Mouse (Mus musculus) myocyte (in vitro differentiated cells): Measurements from ENCODE around the gene Zfp575. TPM values are rescaled to one million over a fixed set of nuclear protein-coding genes. Genes with fewer than 3 reads are reported as not detected.

Experiments used
- H3K27me3 ChIP-seq: one replicate; pipeline ENCODE4 v1.6.1; 2011; ENCODE audit not compliant: control insufficient read depth, insufficient read depth, insufficient read length
- H3K36me3 ChIP-seq: one replicate; pipeline ENCODE4 v1.6.1; 2011; ENCODE audit not compliant: control insufficient read depth, insufficient read depth
- H3K4me2 ChIP-seq: one replicate; pipeline ENCODE4 v1.6.1; 2011; ENCODE audit warnings: low read depth, control low read depth
- H3K4me3 ChIP-seq: one replicate; pipeline ENCODE4 v1.5.1; 2011; ENCODE audit warnings: mild to moderate bottlenecking, control low read depth, moderate library complexity
- H3K79me2 ChIP-seq: one replicate; pipeline ENCODE4 v1.6.1; 2011; ENCODE audit not compliant: control insufficient read depth, insufficient read depth
- H3ac ChIP-seq: one replicate; pipeline ENCODE4 v1.6.1; 2011; ENCODE audit not compliant: control insufficient read depth, insufficient read length
- CEBPB ChIP-seq: IDR thresholded peaks from 2 replicates; pipeline ENCODE4 v1.6.1; 2011; ENCODE audit warnings: mild to moderate bottlenecking, moderate library complexity; ENCODE audit not compliant: poor library complexity, insufficient read depth, severe bottlenecking
- E2F4 ChIP-seq: IDR thresholded peaks from one replicate; pipeline ENCODE4 v1.6.1; 2011; ENCODE audit warnings: mild to moderate bottlenecking, control low read depth, moderate library complexity; ENCODE audit not compliant: insufficient read depth
- MAX ChIP-seq: IDR thresholded peaks from one replicate; pipeline ENCODE4 v1.6.1; 2011; ENCODE audit warnings: low read depth, mild to moderate bottlenecking, control low read depth
- MYOD1 ChIP-seq, 3 experiments: IDR thresholded peaks; one replicate each; pipeline ENCODE4 v1.6.1; 2011; ENCODE audit warnings: control low read depth in 2 of 3, low read depth in 2 of 3, mild to moderate bottlenecking in 2 of 3, moderate library complexity in 1 of 3; ENCODE audit not compliant: insufficient read length in 2 of 3, control insufficient read depth in 1 of 3
- MYOG ChIP-seq, 3 experiments: IDR thresholded peaks; one replicate each; pipeline ENCODE4 v1.6.1; 2011; ENCODE audit warnings: control low read depth in 2 of 3, low read depth in 2 of 3, mild to moderate bottlenecking in 2 of 3; ENCODE audit not compliant: insufficient read length in 2 of 3, control insufficient read depth in 1 of 3, insufficient read depth in 1 of 3
- POLR2A ChIP-seq: IDR thresholded peaks from one replicate; pipeline ENCODE4 v1.6.1; 2011; ENCODE audit warnings: low read depth, mild to moderate bottlenecking, control low read depth, moderate library complexity; ENCODE audit not compliant: insufficient read length
- POLR2AphosphoS2 ChIP-seq: IDR thresholded peaks from one replicate; pipeline ENCODE4 v1.6.1; 2011; ENCODE audit warnings: low read depth, control low read depth; ENCODE audit not compliant: insufficient read length
- REST ChIP-seq: IDR thresholded peaks from one replicate; pipeline ENCODE4 v1.6.1; 2011; ENCODE audit warnings: mild to moderate bottlenecking, control low read depth, moderate library complexity; ENCODE audit not compliant: insufficient read depth, insufficient read length
- SRF ChIP-seq: IDR thresholded peaks from one replicate; pipeline ENCODE4 v1.6.1; 2011; ENCODE audit warnings: low read depth; ENCODE audit not compliant: control insufficient read depth, insufficient read length
- TCF12 ChIP-seq: IDR thresholded peaks from one replicate; pipeline ENCODE4 v1.6.1; 2011; ENCODE audit warnings: mild to moderate bottlenecking, control low read depth; ENCODE audit not compliant: poor library complexity, insufficient read depth, severe bottlenecking
- TCF3 ChIP-seq: IDR thresholded peaks from one replicate; pipeline ENCODE4 v1.6.1; 2011; ENCODE audit warnings: low read depth, control low read depth; ENCODE audit not compliant: insufficient read length
- USF1 ChIP-seq: IDR thresholded peaks from one replicate; pipeline ENCODE4 v1.6.1; 2011; ENCODE audit warnings: low read depth, mild to moderate bottlenecking, control low read depth, moderate library complexity
- polyA plus RNA-seq: library from polyadenylated mRNA; unstranded; fragments of >200 nt; fragmentation: generic; extraction: Trizol; gene quantifications from one replicate; pipeline ENCODE4 v1.2.1, GENCODE M21; 2012; ENCODE audit warnings: missing spikeins

Gene Zfp575
- polyA plus RNA-seq, 1 experiment, result 0.12 TPM

DNA sequence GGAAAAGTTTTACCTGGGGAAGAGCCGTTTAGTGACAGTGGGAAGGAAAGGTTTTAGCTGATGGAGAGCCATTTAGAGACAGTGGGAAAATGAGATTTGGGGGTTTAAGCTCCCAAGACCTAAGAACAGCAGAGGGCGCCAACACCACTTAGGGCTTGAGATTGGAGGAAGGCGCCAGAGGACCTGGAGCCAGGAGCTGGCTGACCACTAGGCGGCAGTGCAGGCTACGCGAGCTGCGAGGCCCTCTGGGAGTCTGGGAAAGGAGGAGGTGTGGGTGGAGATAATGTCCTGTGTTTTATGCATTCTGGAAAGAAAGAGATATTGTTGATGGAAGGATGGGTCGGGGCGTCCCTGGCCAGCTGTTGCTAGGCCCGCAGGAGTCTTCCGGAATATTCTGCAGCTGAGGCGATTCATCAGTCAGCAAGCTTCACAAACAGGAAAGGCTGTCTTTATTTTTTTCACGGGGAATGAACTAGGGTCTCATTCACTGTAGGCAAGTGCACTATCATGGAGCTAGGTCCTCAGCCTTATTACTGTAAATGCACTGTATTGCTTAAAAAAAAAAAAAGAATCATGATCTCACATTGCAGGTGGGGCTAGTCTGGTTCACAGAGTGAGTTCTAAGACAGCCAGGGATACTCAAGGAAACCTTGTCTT, 13.6 kb upstream of the Zfp575 start:
- Histone ChIP-seq H3K27me3 (no peaks in the 10 kb centered on the region), H3ac (no peak overlapping the region), H3K4me2 (peak overlapping the region; percentile 56), H3K4me3 (no peak overlapping the region), H3K79me2 (no peaks in the 10 kb centered on the region), H3K36me3 (no peaks in the 10 kb centered on the region)
- TF ChIP-seq E2F4 (no peak), MYOD1 (IDR thresholded peaks at IDR 0.05; ENCODE audit: control insufficient read depth in 1 of 3, insufficient read length in 2 of 3, low read depth in 2 of 3) (peak in 2 of 3 experiments; percentile 40 to 49), REST (no peak), POLR2A (no peak), TCF3 (no peak), POLR2AphosphoS2 (no peak), SRF (no peak), CEBPB (no peak), MAX (no peak), MYOG (IDR thresholded peaks at IDR 0.05; ENCODE audit: control insufficient read depth in 1 of 3, insufficient read depth in 1 of 3, insufficient read length in 2 of 3, low read depth in 2 of 3) (peak in 1 of 3 experiments; percentile 44), USF1 (no peak), TCF12 (no peak)

DNA sequence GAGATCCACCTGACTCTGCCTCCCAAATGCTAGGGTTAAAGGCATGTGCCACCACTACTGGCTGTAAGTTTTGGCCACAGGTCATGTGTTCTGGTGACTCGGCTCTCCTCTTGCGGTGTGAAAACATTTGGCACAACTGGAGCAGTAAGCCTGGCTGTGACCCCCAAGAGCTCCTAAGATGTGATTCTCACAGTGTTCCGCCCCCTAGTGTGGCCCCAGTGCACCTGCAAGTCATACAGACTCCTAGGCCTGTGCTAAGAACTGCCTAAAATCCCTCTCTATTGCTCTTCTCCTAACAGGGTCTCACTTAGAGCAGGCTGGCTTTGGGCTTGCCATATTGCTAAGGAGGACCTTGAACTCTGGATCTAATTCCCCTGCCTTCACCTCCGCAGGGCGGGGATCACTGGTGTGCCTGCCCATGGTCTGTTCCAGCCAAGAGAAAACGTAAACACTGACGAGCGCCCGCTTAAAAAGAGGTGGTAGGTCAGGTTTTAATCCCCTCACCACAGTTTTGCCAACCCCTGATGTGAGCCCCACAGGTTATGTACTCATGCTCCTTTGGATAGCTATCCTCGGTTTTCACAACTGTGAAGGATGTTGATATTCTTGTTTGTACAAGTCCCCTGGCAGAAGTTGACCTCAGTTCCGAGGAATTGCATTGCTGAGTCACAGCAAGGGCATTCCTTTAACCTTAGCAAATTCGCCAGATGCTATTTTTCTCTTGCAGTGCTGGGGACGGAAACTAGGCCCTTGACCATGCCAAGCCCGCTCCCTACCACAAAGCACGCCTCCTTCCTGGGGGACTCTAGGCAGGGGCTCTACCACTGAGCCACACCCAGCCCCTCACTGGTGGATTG, 12.0 kb upstream of the Zfp575 start:
- Histone ChIP-seq H3K36me3 (no peaks in the 10 kb centered on the region), H3ac (no peak overlapping the region), H3K79me2 (no peaks in the 10 kb centered on the region), H3K4me2 (peak overlapping the region; percentile 44), H3K4me3 (no peak overlapping the region), H3K27me3 (no peaks in the 10 kb centered on the region)
- TF ChIP-seq TCF12, result no peak
- TF ChIP-seq CEBPB, result 0 out of 2 replicates have a peak, but pooled peaks have one; percentile 17

DNA sequence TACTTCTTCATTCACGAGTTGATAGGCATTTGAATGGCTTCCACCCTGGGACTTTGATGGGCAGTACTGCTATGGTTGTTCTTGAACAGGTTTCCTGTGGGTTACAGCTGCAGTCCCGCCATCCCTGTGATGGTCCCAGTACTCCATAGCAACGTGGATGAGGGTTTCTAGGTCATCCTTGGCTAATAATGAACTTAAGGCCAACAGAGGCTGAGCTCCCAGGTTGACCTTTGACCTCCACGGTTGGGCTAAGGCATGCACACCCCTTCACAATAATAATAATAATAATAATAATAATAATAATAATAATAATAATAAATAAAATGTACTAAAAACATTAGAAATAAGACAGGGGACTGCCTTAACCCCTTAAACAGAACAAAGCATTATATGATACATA, 10.7 kb upstream of the Zfp575 start:
- Histone ChIP-seq H3K36me3 (no peaks in the 10 kb centered on the region), H3K4me3 (no peak overlapping the region), H3K27me3 (no peaks in the 10 kb centered on the region), H3K79me2 (no peaks in the 10 kb centered on the region), H3ac (no peak overlapping the region), H3K4me2 (no peak overlapping the region)
- TF ChIP-seq TCF12 (no peak), SRF (no peak), E2F4 (no peak), TCF3 (no peak), MYOG (IDR thresholded peaks at IDR 0.05; ENCODE audit: control insufficient read depth in 1 of 3, insufficient read depth in 1 of 3, insufficient read length in 2 of 3, low read depth in 2 of 3) (no peak), MAX (no peak), POLR2A (no peak), CEBPB (no peak), REST (no peak), MYOD1 (IDR thresholded peaks at IDR 0.05; ENCODE audit: control insufficient read depth in 1 of 3, insufficient read length in 2 of 3, low read depth in 2 of 3) (no peak), POLR2AphosphoS2 (no peak), USF1 (no peak)

DNA sequence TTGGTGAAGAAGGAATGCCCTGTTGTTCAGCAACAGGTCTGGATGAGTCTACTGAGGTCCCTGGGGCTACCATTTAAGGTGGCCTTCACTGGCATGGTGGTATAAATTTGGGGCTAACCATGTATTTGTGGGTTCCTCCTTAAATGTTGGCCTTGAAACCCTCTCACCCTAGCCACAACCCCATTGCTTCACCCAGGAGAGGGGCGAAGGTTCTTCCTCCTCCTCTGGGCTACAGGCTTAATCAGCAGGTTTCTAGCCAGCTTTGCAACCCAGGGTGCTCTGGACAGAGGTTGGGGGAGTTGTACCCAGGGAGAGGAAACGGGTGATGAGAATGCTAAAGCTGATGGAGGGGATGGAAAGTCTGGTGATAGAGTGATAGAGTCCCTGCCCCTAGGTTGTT, 8.0 kb upstream of the Zfp575 start:
- no peak overlapping the region for H3ac ChIP-seq
- TF ChIP-seq POLR2A, result no peak
- TF ChIP-seq POLR2AphosphoS2, result no peak
- TF ChIP-seq USF1, result no peak
- no peak for TF ChIP-seq TCF3
- no peak for TF ChIP-seq MYOD1 (IDR thresholded peaks at IDR 0.05; ENCODE audit: control insufficient read depth in 1 of 3, insufficient read length in 2 of 3, low read depth in 2 of 3)
- TF ChIP-seq E2F4, result no peak
- TF ChIP-seq SRF, result no peak
- no peak for TF ChIP-seq MAX
- TF ChIP-seq CEBPB, result no peak
- TF ChIP-seq MYOG (IDR thresholded peaks at IDR 0.05; ENCODE audit: control insufficient read depth in 1 of 3, insufficient read depth in 1 of 3, insufficient read length in 2 of 3, low read depth in 2 of 3), result no peak
- TF ChIP-seq REST, result no peak
- TF ChIP-seq TCF12, result no peak
- no peak overlapping the region for H3K4me2 ChIP-seq
- no peaks in the 10 kb centered on the region for H3K36me3 ChIP-seq
- no peak overlapping the region for H3K4me3 ChIP-seq
- no peaks in the 10 kb centered on the region for H3K27me3 ChIP-seq
- H3K79me2 ChIP-seq, result no peaks in the 10 kb centered on the region

DNA sequence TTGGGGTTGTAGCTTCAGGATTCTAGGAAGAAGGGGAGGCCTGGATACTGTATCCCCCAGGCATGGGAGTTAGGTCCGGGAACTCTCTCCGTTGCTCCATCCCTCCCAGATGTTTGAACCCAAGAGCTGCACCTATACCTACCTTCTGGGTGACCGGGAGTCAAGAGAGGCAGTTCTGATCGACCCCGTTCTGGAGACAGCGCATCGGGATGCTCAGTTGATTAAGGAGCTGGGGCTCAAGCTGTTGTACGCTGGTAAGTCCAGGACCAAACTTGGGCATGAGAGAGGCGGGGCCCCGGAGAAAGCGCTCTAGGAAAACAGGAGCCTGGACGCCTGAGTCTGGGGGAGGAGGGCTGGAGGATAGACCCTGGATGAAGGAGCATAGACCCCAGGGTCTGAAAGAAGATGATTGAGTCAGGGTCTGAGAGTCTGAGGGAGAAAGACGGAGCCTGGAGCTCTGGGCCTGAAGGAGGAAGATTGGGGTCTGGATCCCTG, 6.9 kb upstream of the Zfp575 start:
- H3K27me3 ChIP-seq, result no peaks in the 10 kb centered on the region
- peak overlapping the region; percentile 9 for H3ac ChIP-seq
- no peaks in the 10 kb centered on the region for H3K36me3 ChIP-seq
- peak overlapping the region; percentile 49 for H3K4me3 ChIP-seq
- TF ChIP-seq MYOG (IDR thresholded peaks at IDR 0.05; ENCODE audit: control insufficient read depth in 1 of 3, insufficient read depth in 1 of 3, insufficient read length in 2 of 3, low read depth in 2 of 3) (no peak), SRF (peak; percentile 36), POLR2A (no peak)
- peak overlapping the region; percentile 92 for H3K4me2 ChIP-seq
- no peaks in the 10 kb centered on the region for H3K79me2 ChIP-seq
